1 mouse cellular context compared by ENCODE assay signal in the genomic region with DNA sequence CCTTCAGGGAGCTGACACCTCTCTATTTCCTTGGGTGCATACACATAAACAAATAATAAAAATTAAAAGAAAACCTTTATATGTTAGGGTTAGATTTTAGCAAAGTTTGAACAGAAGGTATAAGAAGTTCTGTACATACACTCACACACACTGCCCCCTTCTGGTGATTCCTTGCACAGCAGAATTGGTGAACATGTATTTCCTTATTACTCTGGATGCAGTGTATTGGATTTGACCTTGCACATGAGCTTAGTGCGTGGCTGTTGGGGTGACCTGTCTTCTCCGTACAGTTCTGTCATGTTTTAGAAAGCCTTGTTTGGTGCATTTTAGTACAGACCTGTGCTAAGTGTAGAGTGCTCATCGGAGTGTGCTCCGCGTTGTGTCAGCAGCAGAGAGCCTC.
TF ChIP-seq lines count a peak whose summit lies in the region.

No protein-coding gene starts in this region.

TF ChIP-seq in CH12.LX, 34 proteins besides CTCF, POLR2A, EP300 and RAD21:
- TF ChIP-seq SMC3 (IDR thresholded peaks at IDR 0.05; ENCODE audit: low read depth, low read length): peak; percentile 55
- TF ChIP-seq NRF1 (IDR thresholded peaks at IDR 0.05; ENCODE audit: low read depth, low read length): no peak
